Mouse (Mus musculus) urinary bladder, postnatal 36 days (tissue): Measurements from ENCODE around the gene Mia3.
A peak's percentile ranks its signal among the peaks of the same experiment; 100 is the strongest.
"Not testable (repeated sequence)": the region's sequence is repeated elsewhere in the genome, so short reads cannot be mapped to it uniquely, and the experiment has no call there.

ENCODE experiments used
- DNase-seq, 2 experiments: peaks; one replicate each; pipeline ENCODE4 v3.0.0; 2022; ENCODE audit warnings: low spot score in 2 of 2, mixed read lengths in 1 of 2

The Mia3 gene

DNA sequence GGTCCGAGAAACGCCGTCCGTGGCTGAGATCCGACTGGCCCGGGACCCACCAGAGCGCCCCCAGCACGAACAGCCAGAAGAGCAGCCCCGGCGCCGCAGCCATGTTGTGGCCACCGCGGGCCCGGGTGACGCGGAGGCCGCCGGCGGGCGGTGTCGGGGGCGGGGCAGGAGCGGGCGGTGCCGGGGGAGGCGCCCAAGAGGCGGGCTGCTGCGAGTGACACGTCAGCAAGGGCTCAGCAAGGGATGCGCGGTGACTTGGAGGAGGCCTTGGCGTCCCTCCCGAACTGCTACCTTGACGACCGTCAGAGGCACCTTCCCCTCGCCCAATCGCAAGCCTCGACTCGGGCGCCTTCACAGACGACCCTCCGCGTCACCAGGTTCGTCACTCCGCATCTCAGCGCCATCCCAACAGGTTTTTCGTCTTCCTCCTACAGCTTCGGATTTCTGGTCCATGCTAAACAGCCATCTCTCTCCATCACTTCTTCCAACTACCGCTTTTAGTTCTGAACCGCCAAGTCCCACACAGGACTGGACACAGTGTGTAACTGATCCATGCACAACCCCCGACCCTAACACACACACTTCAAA is at the start of gene Mia3:
TSS of gene Mia3 (minus strand) at position 127 of the 588 bp plus-strand sequence.
- DNase-seq: peak; percentile 93 to 94

DNA sequence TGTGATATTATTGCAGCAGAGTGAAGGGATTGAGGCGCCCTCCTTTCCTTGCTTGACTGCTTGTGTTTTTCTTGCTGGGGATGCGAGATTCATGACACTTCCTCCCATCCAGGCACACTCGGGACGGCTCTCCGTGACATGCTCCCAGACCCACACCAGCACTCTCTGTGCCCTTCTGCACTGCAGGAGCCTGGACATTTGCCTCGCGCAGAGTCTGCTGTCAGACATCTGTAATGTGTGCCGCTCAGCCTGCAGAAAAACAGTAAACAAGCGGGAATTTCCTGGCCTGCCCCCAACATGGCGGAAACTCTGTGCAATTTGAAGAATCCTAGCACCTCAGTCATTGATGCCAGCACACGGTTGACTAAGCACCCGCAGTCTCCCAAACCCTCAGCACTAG is 48.5 kb upstream of the Mia3 start, which contains the start of gene Hhipl2:
TSS of gene Hhipl2 (plus strand) at position 343 of the 400 bp plus-strand sequence.
- DNase-seq: no peak

DNA sequence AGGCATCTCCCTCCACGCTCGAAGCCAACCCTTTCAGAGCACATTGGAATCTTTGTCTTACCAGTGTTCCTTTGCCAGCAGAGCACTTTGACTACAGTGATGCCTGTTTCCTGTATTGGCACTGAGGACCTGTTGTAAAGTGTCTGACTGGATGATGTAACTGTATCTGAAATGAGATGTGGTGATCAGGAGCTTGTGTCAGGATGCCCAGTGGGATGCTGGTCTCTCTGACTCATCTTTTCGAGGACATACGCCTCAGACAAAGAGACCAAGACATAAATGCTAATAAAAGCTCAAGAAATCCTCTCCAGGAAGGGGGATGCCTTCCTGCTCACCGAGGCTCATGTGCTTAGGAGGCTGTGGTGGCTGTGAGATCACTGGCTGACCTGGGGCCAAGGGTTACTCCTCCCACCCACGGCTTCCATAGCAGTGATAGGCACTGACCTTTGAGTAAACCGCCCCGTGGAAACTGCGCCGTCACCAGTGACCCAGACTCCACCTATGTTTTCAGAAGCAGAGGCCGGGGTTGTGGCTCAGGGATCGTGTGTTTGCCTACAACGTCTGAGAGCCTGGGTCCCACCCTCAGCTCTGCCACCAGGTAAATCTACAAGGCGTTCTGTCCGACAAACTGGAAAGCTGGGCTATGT is 44.9 kb upstream of the Mia3 start:
- DNase-seq: no peak

DNA sequence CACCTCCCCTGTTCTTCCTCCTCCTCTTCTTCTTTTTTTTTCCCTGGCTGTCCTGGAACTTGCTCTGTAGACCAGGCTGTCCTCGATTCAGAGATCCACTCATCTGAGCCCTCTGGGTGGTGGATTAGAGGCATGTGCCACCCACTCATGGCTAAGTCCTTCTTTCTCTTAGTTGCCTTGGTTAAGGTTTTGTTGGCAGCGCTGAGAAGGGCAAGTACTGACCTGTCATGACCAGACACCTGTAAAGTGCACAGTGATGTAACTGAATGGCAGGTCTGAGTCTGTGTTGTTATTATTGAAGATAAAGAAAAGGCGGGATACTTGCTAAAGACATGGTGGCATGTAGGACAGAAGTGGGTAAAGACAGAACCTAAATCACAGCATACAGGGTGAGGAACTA is 34.0 kb upstream of the Mia3 start:
- no peak for DNase-seq

DNA sequence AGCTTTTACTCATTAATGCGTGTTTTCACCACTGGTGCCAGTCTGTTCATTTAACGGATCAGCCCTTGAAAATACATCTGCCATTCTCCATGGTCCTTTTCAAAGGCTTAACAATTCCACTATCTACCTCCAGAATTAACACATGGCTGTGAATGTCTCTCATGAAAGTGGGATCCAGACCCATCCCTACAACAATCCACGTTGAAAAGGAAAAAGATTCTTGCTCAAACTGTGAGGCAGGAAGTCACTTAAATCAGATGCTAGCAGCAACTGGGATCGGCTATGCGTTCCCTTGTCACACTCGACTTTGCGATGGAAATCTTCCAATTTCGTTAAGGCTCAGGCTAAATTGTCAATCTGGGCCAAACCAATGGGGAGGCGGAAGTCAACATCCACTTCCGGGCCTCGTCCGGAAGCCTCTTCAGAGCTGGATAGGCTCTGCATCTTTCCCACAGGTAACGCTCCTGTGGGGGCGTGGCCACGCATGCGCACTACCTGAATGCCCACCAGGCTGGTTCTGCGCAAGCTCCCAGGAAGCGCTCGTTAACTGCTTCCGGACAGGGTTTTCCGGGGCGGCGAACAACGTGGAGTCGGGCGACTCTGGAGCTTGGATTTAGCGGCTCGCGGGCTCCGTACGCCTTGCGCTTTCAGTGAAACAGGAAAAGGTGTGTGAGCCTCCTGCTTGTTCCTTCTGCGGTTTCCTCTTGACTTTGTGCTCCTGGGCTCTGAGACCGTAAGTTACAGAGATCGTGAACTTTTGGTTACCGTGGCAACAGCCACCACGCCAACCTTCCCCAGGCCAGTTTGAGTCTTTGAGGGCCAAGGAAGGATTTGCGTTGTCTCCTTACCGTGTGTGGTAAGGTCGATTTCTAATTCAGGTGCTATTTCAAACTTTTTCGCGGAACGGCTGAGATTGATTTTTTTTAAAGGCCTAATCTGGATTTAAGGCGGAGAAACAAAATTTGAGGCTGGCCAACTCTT is 19.4 kb upstream of the Mia3 start, which contains the start of gene Taf1a:
TSS of gene Taf1a (plus strand) at position 556 of the 981 bp plus-strand sequence.
- DNase-seq: peak; percentile 75 to 91

DNA sequence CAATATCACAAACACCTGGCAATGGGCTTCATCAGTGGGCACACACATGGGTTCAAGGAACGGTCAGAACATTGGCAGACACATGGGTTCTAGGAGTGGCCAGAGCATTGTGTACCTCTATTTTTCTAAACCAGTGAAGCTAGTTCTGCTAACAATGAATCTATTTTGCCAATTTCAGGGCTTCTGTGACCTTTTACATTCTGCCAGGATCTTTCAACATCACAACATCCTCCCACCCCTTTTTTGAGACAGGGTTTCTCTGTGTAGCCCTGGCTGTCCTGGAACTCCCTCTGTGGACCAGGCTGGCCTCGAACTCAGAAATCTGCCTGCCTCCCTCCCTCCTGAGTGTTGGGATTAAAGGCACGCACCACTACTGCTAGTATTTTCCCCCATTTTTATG is 18.1 kb upstream of the Mia3 start:
- DNase-seq: not testable (repeated sequence)

DNA sequence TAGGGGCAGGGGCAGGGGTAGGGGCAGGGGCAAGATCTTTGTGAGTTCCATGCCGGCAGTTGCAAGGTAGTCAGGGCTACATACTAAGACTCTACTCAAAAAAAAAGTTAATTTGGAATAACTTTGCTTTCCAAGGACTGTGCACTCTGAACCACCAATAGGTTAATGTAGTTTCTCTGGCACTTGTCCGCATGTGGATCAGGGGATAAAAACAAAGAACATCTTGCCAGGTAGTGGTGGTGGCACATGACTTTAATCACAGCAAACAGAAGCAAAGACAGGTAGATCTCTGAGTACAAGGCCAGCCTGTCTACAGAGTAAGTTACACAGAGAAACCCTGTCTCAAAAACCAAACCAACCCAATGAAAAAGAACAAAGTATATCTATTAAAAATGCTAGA is 13.3 kb upstream of the Mia3 start:
- DNase-seq: no peak

DNA sequence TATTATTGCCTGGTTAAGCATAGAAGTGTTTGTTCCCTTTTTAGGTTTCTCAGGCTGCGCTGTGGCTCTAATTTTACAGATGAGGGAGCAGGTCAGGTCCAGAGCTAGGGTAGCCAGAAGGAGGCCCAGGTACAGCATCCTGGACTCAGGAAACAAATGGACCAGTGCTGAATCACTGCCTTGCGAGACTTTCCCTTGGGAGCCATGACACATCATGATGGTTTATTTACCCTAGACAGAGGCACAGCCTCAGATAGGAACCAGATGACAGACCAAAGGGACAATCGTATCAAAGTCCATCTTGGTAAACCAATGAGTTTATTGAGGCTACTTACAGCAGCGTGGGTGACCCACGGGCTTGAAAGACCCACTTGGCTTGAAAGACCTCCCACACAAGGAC is 12.5 kb upstream of the Mia3 start:
- no peak for DNase-seq

DNA sequence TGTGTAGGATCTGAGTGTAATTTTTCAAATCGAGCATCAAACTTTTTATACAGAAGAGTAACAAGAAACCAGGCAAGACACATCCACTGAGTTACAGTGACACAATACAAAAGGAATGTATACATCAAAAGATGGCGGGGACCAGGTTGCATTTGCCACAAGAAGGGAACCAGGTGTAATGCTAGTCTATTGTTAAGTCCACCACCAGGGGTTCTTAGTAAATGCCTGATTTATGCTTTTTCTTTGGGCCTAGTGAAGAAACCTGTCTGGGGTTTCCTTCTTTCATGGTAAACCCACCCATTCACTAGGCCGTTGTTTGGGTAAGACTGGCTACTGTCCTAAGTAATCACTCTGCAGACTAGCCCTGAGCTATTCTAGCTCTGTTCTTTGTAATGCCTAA is 10.0 kb upstream of the Mia3 start:
- not testable (repeated sequence) for DNase-seq

DNA sequence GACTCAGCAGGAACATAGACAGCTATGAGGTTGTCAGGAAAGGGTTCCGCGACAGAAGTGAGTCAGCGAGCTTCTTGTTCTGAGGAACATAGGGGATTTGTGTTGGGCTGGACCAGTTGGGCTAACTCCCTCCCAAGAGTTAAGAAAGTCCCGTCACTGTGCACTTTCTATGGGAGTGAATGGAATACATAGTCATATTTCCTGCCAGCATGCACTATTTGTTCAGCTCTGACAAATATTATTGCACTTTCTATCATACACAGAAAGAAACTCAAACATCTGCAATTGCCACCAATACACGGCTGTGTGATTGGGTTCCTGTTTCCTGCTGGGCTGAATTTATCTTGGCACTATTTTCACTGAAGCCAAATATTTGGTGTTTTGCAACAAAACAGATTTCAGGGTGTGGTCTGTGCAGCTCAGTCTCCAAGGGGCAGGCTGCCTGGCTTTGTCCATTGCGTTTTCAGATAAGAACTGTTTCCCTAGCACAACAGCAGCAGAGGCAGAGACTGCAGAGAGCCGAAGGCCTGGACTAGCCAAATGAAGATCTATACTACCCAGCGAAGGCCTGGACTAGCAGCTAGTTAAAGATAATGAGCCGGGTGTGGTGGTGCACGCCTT is 9.1 kb upstream of the Mia3 start:
- peak; percentile 23 to 43 for DNase-seq

DNA sequence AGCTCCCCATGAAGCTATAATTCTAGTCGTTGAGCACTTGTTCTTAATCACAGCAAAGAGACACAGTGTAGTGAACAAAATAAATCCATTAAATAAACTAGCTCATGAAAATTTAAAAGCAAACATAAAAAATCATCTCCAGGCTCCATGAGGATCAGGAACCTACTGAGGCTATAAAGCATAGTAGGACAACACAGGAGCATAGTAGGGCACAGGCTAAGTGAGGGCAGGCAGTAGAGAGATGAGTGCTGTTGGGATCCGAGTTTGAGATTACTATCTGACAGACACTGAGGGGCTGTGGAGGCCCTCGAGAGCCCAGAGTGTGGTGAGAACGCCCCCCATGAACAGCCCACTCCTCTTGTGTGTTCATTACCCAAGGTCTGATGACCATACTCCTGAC is 7.7 kb upstream of the Mia3 start:
- DNase-seq: no peak

DNA sequence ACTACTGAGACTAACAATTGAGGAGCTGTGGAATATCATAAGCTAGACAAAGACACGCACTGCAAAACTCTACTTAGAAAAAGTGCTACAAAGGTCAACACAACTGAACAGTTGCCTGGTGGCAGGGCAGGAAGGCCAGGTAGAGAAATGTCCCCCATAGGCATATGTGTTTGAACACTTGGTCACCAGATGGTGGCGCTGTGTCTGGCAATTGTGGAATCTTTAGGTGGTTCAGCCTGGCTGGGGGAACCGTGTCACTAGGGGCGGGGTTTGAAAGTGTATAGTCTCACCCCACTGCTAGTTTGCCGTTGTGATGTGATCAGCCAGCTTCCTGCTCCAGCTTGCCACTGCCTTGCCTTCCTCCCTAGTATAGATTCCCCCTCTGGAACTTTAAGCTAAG is 5.4 kb upstream of the Mia3 start:
- no peak for DNase-seq

DNA sequence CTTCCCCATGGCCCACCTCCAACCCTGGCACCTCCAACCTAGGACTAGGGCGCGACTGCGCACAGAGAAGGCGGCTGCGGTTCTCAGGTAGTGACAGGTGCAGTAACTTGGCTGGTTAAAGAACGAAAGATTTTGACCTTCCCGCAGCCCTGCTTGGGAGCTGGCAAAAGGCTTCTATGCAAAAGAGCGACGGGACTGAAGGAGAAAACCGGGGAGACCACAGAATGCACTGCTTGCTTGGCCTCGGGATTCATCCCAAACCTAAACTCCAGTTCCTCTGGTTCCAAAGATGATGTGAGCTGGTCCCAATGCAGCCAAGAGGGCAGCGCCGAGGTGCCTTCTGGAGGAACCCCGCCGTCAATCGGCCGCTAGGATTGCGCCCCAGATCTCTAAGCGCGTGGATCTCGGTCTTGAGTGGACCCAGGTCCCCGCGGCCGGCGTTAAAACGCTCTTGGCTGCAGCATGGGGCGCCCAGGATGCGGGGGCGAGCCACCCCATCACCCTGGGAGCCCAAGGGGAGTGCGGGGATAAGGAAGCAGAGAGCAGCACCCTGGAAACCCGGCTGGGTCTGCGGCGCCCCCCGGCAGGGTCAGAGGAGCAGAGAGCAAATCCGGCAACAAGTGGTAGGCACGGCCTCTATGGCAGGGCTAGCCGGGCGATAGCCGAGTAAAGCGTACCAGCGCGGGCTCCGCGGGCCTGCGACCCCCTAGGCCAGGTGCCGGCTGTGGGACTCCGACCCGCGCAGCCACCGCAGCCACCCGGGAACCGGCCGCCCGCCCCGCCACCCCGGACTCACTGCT is 552 bp downstream of the Mia3 start:
- peak; percentile 7 to 9 for DNase-seq

DNA sequence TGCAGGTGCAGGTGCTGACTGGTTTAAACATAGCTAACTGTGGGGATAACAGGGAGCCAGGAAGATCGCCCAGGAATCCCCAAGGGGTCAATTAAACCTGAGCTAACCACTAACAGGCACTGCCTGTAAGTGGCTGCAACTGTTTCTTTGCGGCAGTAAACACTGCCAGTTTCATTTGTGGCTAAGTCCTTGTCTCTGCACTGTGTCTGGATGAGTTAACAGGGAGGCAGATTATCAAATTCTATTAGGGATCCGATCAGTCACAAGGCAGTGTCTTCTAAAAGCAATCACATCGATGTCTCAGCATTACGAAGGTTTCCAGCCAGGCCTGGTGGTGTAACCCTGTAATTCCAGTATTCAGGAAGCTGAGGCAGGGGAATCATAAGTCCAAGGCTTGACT is 3.0 kb downstream of the Mia3 start:
- DNase-seq: no peak

DNA sequence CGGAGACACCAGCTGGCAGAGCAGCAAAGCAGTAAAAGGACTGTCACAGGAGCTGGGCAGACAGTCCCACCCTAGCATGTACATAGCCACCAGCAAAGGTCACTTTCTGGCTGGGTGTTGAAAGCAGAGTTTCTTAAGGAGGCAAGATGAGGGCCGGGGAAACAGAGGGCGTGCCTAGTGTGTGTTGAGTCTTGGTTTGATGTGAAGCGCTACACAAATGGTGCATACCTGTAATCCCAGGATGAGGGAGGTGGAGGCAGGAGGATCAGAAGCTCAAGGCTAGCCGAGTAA is 5.8 kb downstream of the Mia3 start:
- DNase-seq: no peak

DNA sequence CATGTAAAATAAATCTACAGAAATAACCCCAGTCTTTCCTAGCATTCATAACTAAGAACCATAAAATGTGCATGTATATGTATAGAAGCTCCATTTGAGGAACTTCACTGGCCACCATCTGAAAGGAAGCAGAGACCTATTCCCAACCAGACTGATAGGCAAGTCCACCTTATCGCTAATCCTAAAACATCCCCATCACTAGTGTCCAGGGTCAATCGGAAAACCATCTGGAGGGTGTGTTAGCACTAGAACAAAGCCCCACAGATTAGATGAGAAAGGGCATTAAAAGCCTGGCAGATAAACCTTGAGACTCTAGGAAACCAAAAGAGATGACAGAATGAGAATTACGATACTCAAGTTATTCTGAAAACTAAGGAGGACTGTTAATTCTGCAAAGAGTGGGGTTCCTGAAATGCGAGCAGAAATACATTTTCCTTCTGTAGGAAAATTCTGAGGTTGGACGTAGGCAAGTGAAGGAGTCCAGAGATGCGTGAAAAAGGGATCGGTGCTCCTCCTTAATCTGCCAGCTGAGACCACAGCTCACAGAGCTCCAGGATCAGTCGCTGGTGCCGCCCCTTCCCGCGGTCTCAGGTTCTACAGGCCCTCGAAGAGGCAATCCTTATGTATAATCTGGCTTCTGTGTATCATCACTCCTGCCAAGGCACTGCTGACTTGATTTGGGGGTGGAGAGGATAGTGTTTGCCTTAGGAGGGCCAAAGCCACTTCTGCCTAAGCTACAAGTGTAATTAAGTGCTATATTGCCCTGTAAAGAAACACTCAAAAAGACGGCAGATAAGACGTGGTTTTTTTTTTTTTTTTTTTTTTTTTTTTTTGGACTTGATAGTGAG is 6.4 kb downstream of the Mia3 start:
- DNase-seq: no peak

DNA sequence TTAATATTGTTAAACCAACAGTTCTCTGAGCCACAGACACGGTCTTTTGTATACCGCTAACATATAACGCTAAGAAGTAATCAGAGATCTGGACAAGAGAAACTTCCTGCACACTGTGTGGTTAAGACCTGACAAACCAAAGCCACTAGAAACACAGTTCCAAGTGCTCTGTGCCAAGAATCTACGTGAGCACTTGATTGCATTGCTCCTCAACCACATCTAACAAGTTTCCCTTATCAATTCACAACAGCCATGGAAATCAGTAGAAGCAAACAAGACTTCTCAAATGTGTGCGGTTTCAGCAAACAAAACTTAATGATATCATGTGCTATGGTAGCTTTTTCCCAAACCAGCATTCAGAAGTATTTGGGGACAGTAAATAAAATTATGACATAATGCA is 7.1 kb downstream of the Mia3 start:
- no peak for DNase-seq

DNA sequence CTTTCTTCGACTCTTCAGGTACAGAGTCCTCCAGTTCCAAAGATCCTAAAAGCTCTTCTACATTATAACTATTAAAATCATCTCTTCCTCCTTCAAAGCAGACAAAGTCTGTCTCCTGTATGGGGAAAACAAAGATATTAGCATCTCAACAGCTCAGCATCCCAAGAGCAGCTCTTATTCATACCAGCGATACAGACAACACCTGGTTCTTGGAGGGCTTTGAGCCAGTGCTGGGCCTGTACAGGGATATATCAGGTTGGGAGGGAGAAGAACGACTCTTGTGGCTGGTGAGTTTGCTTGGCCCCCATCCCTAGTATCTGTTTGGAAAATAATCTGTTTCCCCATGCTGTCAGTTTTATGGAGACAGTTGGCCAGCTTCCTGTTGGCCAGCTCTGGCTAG is 10.5 kb downstream of the Mia3 start:
- DNase-seq: no peak

DNA sequence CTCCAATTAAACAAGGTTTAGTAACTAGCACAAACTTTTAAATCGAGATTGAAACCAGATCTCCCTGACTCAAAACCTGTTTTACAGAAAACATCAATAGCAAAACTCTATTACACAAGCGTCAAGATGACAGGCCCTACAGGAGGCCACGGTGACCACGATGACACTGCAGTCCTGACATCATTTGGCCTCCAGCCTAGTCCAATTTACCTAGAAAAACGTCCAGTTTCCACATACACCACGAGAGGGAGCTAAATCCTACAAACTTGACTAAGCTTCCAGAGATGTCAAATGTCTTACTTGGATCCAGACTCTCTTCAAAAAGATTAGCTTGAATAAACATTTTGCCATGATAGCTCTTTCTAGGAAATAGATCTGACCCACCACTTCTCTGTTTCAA is 19.5 kb downstream of the Mia3 start:
- DNase-seq: peak; percentile 44 to 45

DNA sequence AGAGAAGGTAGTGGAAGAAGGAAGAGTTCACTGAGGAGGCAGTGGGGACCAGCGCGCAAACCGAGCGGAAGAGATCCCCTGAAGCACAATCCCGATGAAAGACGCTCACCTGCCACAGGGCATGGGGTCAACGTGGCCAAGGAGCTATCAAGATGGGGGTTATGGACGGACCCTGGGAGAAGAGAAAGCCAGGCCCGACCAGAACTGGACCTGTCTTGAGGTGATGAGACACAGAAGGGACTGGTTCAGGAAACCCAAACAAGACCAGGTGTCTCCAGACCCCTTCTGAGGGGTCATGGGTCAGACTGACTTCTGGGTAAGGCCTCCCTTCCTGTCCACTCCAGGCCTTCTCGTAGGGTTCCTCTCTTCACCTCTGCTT is 23.5 kb downstream of the Mia3 start:
- DNase-seq: no peak
